Mouse (Mus musculus) kidney, embryonic 14.5 days (tissue): Measurements from ENCODE around the gene Slc9a3r1. TPM values are rescaled to one million over a fixed set of nuclear protein-coding genes. Genes with fewer than 3 reads are reported as not detected.
A peak's percentile ranks its signal among the peaks of the same experiment; 100 is the strongest.

Experiments
- ATAC-seq: fragments of 200-750 bp; cut with Nextera tagmentation; 2 replicates; pipeline ENCODE4 v1.8.0; 2017; ENCODE audit warnings: moderate number of reproducible peaks, mild to moderate bottlenecking, moderate TSS enrichment, moderate library complexity; ENCODE audit not compliant: low FRiP score, low TSS enrichment
- H3K27ac ChIP-seq: fragments of 300-500 bp; sonication (generic); 2 replicates; pipeline ENCODE4 v1.5.1; 2014; ENCODE audit warnings: low read depth, mild to moderate bottlenecking, low read length, moderate library complexity, mixed read lengths
- H3K27me3 ChIP-seq: fragments of 300-500 bp; sonication (generic); 2 replicates; pipeline ENCODE4 v1.6.1; 2014; ENCODE audit warnings: mild to moderate bottlenecking, low read length; ENCODE audit not compliant: control insufficient read depth, insufficient read depth
- H3K36me3 ChIP-seq: fragments of 300-500 bp; sonication (generic); 2 replicates; pipeline ENCODE4 v1.6.1; 2014; ENCODE audit warnings: low read length, mixed read lengths; ENCODE audit not compliant: control insufficient read depth, insufficient read depth
- H3K4me1 ChIP-seq: fragments of 300-500 bp; sonication (generic); 2 replicates; pipeline ENCODE4 v1.6.1; 2014; ENCODE audit warnings: low read length, mixed read lengths; ENCODE audit not compliant: control insufficient read depth, insufficient read depth
- H3K4me2 ChIP-seq: fragments of 300-500 bp; sonication (generic); replicated peaks from 2 replicates; pipeline ENCODE4 v1.6.1; 2014; ENCODE audit warnings: low read depth, mild to moderate bottlenecking, low read length
- H3K4me3 ChIP-seq: fragments of 300-500 bp; sonication (generic); 2 replicates; pipeline ENCODE4 v1.5.1; 2014; ENCODE audit warnings: mild to moderate bottlenecking, low read length
- H3K9ac ChIP-seq: fragments of 300-500 bp; sonication (generic); 2 replicates; pipeline ENCODE4 v1.6.1; 2014; ENCODE audit warnings: low read depth, mild to moderate bottlenecking, low read length, moderate library complexity
- H3K9me3 ChIP-seq: fragments of 300-500 bp; sonication (generic); 2 replicates; pipeline ENCODE4 v1.6.1; 2016; ENCODE audit warnings: low read length; ENCODE audit not compliant: control insufficient read depth
- WGBS: fragments of 180-500 bp; shearing (Covaris S2); extraction: QIAGEN DNeasy Blood & Tissue Kit; methylation state at CpG from one replicate; pipeline ENCODE4 v1.1.7; 2014; 5-methylcytosine and 5-hydroxymethylcytosine counted together
- polyA plus RNA-seq: library from polyadenylated mRNA; unstranded; fragments of >200 nt; fragmentation: Nextera tagmentation; extraction: Ambion mirVana; gene quantifications from 2 replicates; pipeline ENCODE4 v1.2.1, GENCODE M21; 2014

Slc9a3r1 gene
- polyA plus RNA-seq, 1 experiment from 2014 or later: 110 TPM

GRCm38 (mm10) chr11:115209958-115210357 lies 46.8 kb downstream of the Slc9a3r1 start:
- 86% methylated on average over 7 of the region's 7 CpGs for WGBS
- no peaks in the 10 kb centered on the region for H3K9me3 ChIP-seq
- peaks cover 14% of the 10 kb centered on the region; the same call in 1 of the 2 replicates for H3K36me3 ChIP-seq
- no peaks in the 10 kb centered on the region for H3K27me3 ChIP-seq
- no peak for ATAC-seq
- no peak overlapping the region for H3K27ac ChIP-seq
- 0 out of 2 replicates have a peak, but pooled peaks cover 4% of the 10 kb centered on the region for H3K4me1 ChIP-seq
- no peak overlapping the region for H3K9ac ChIP-seq
- no peak overlapping the region for H3K4me2 ChIP-seq
- H3K4me3 ChIP-seq: no peak overlapping the region

- ATAC-seq: no peak
- Histone ChIP-seq H3K4me3 (no peak overlapping the region), H3K9me3 (no peaks in the 10 kb centered on the region), H3K4me2 (no peak overlapping the region), H3K36me3 (peaks cover 2% of the 10 kb centered on the region; the same call in 1 of the 2 replicates), H3K27me3 (no peaks in the 10 kb centered on the region), H3K9ac (peak overlapping the region; percentile 8; the same call in 1 of the 2 replicates), H3K4me1 (0 out of 2 replicates have a peak, but pooled peaks cover 4% of the 10 kb centered on the region), H3K27ac (no peak overlapping the region)
- 38% methylated on average over 13 of the region's 13 CpGs for WGBS
These were observed 49.0 kb downstream of the Slc9a3r1 start for GRCm38 (mm10) chr11:115212116-115212515.

GRCm38 (mm10) chr11:115215123-115215522 lies 52.0 kb downstream of the Slc9a3r1 start:
- Histone ChIP-seq H3K9me3 (no peaks in the 10 kb centered on the region), H3K27me3 (0 out of 2 replicates have a peak, but pooled peaks cover 2% of the 10 kb centered on the region), H3K4me3 (no peak overlapping the region), H3K36me3 (no peaks in the 10 kb centered on the region), H3K9ac (no peak overlapping the region), H3K4me2 (no peak overlapping the region), H3K4me1 (peaks cover 18% of the 10 kb centered on the region; the same call in 1 of the 2 replicates), H3K27ac (no peak overlapping the region)
- peak; percentile 58 for ATAC-seq
- WGBS: 27% methylated on average over 5 of the region's 5 CpGs

GRCm38 (mm10) chr11:115217439-115218410 lies 54.6 kb downstream of the Slc9a3r1 start:
- H3K27me3 ChIP-seq: peaks cover 6% of the 10 kb centered on the region; the same call in 1 of the 2 replicates
- no peaks in the 10 kb centered on the region for H3K36me3 ChIP-seq
- H3K4me3 ChIP-seq: no peak overlapping the region
- no peak overlapping the region for H3K9ac ChIP-seq
- 57% methylated on average over 18 of the region's 18 CpGs for WGBS
- H3K4me1 ChIP-seq: peaks cover 21% of the 10 kb centered on the region
- no peak overlapping the region for H3K27ac ChIP-seq
- H3K4me2 ChIP-seq: no peak overlapping the region
- ATAC-seq: no peak
- no peaks in the 10 kb centered on the region for H3K9me3 ChIP-seq

- Histone ChIP-seq H3K4me2 (no peak overlapping the region), H3K4me3 (no peak overlapping the region), H3K9ac (no peak overlapping the region), H3K27ac (no peak overlapping the region), H3K36me3 (no peaks in the 10 kb centered on the region), H3K4me1 (peaks cover 21% of the 10 kb centered on the region), H3K27me3 (peaks cover 9% of the 10 kb centered on the region; the same call in 1 of the 2 replicates), H3K9me3 (no peaks in the 10 kb centered on the region)
- ATAC-seq: no peak
- WGBS: 54% methylated on average over 9 of the region's 9 CpGs
These were observed 56.1 kb downstream of the Slc9a3r1 start for GRCm38 (mm10) chr11:115219263-115219662.

GRCm38 (mm10) chr11:115219685-115220084 lies 56.5 kb downstream of the Slc9a3r1 start:
- H3K27me3 ChIP-seq: peaks cover 9% of the 10 kb centered on the region; the same call in 1 of the 2 replicates
- no peaks in the 10 kb centered on the region for H3K36me3 ChIP-seq
- no peak overlapping the region for H3K9ac ChIP-seq
- H3K9me3 ChIP-seq: no peaks in the 10 kb centered on the region
- H3K4me1 ChIP-seq: peaks cover 21% of the 10 kb centered on the region
- no peak overlapping the region for H3K4me3 ChIP-seq
- H3K4me2 ChIP-seq: no peak overlapping the region
- no peak for ATAC-seq
- WGBS: 83% methylated on average over 10 of the region's 10 CpGs
- no peak overlapping the region for H3K27ac ChIP-seq

- H3K9ac ChIP-seq: no peak overlapping the region
- H3K4me3 ChIP-seq: no peak overlapping the region
- peaks cover 21% of the 10 kb centered on the region for H3K4me1 ChIP-seq
- H3K4me2 ChIP-seq: no peak overlapping the region
- H3K27ac ChIP-seq: no peak overlapping the region
- 26% methylated on average over 12 of the region's 12 CpGs for WGBS
- no peaks in the 10 kb centered on the region for H3K9me3 ChIP-seq
- H3K27me3 ChIP-seq: peaks cover 9% of the 10 kb centered on the region; the same call in 1 of the 2 replicates
- no peaks in the 10 kb centered on the region for H3K36me3 ChIP-seq
- no peak for ATAC-seq
These were observed 58.9 kb downstream of the Slc9a3r1 start for GRCm38 (mm10) chr11:115222077-115222476.

GRCm38 (mm10) chr11:115222570-115222969 lies 59.4 kb downstream of the Slc9a3r1 start:
- 15% methylated on average over 5 of the region's 5 CpGs for WGBS
- Histone ChIP-seq H3K27ac (no peak overlapping the region), H3K4me3 (no peak overlapping the region), H3K9ac (no peak overlapping the region), H3K4me1 (peaks cover 22% of the 10 kb centered on the region), H3K36me3 (no peaks in the 10 kb centered on the region), H3K9me3 (no peaks in the 10 kb centered on the region), H3K4me2 (no peak overlapping the region), H3K27me3 (peaks cover 9% of the 10 kb centered on the region; the same call in 1 of the 2 replicates)
- ATAC-seq: no peak

- Histone ChIP-seq H3K27ac (no peak overlapping the region), H3K27me3 (peaks cover 9% of the 10 kb centered on the region; the same call in 1 of the 2 replicates), H3K4me1 (peaks cover 21% of the 10 kb centered on the region), H3K4me2 (no peak overlapping the region), H3K4me3 (no peak overlapping the region), H3K9ac (no peak overlapping the region), H3K36me3 (no peaks in the 10 kb centered on the region), H3K9me3 (no peaks in the 10 kb centered on the region)
- 67% methylated on average over 11 of the region's 11 CpGs for WGBS
- ATAC-seq: no peak
These were observed 60.3 kb downstream of the Slc9a3r1 start for GRCm38 (mm10) chr11:115223451-115223850.
